Mouse (Mus musculus) cerebellum, adult 8-10 months (tissue): ENCODE measurements around the gene Ankmy1.
A peak's percentile ranks its signal among the peaks of the same experiment; 100 is the strongest.

ENCODE experiments used
- DNase-seq: peaks from one replicate; pipeline ENCODE4 v3.0.0; 2022

Ankmy1 gene

GRCm38 (mm10) chr1:92910925-92911720, 8.4 kb upstream of the Ankmy1 start:
- DNase-seq, result peak; percentile 75

GRCm38 (mm10) chr1:92910239-92910885, 7.7 kb upstream of the Ankmy1 start, which contains the start of gene Rnpepl1:
Rnpepl1 (plus strand) TSS chr1:92910783.
- DNase-seq, result peak; percentile 78

GRCm38 (mm10) chr1:92909068-92909467, 6.4 kb upstream of the Ankmy1 start:
- no peak for DNase-seq

GRCm38 (mm10) chr1:92908664-92909063, 6.0 kb upstream of the Ankmy1 start:
- DNase-seq, result no peak

- no peak for DNase-seq
These were observed 5.1 kb upstream of the Ankmy1 start for GRCm38 (mm10) chr1:92907632-92908360.

- DNase-seq, result peak; percentile 84
These were observed 4.3 kb upstream of the Ankmy1 start, which contains the start of gene Dusp28 for GRCm38 (mm10) chr1:92906779-92907631. Dusp28 (plus strand) TSS chr1:92906981.

GRCm38 (mm10) chr1:92905703-92906310, 3.1 kb upstream of the Ankmy1 start:
- DNase-seq, result no peak

GRCm38 (mm10) chr1:92903627-92904026, 921 bp upstream of the Ankmy1 start:
- DNase-seq, result no peak

- peak; percentile 85 for DNase-seq
These were observed 7.6 kb downstream of the Ankmy1 start for GRCm38 (mm10) chr1:92895089-92895488.

- DNase-seq, result no peak
These were observed 8.8 kb downstream of the Ankmy1 start for GRCm38 (mm10) chr1:92893896-92894295.

GRCm38 (mm10) chr1:92892791-92893190, 9.9 kb downstream of the Ankmy1 start:
- no peak for DNase-seq

GRCm38 (mm10) chr1:92888901-92889655, 13.6 kb downstream of the Ankmy1 start:
- no peak for DNase-seq

- DNase-seq, result no peak
These were observed 20.7 kb downstream of the Ankmy1 start for GRCm38 (mm10) chr1:92881982-92882381.

GRCm38 (mm10) chr1:92880101-92880500, 22.6 kb downstream of the Ankmy1 start:
- DNase-seq, result no peak

- peak; percentile 91 for DNase-seq
These were observed 23.4 kb downstream of the Ankmy1 start for GRCm38 (mm10) chr1:92879266-92879665.

- DNase-seq, result no peak
These were observed 24.5 kb downstream of the Ankmy1 start for GRCm38 (mm10) chr1:92878066-92878741.

- no peak for DNase-seq
These were observed 25.2 kb downstream of the Ankmy1 start for GRCm38 (mm10) chr1:92877431-92877978.

- DNase-seq, result no peak
These were observed 27.2 kb downstream of the Ankmy1 start for GRCm38 (mm10) chr1:92875360-92876111.

- no peak for DNase-seq
These were observed 28.7 kb downstream of the Ankmy1 start for GRCm38 (mm10) chr1:92874011-92874410.

GRCm38 (mm10) chr1:92872666-92873065, 30.0 kb downstream of the Ankmy1 start:
- no peak for DNase-seq
